Mouse (Mus musculus): ENCODE measurements around the gene Gemin5. TPM values are rescaled to one million over a fixed set of nuclear protein-coding genes. Genes with fewer than 3 reads are reported as not detected.

Gene Gemin5
- total and polyA plus RNA-seq, 3 experiments: 19.6 to 43.9 (median 26.3) TPM

GRCm38 (mm10) chr11:58072978-58073377, 95.4 kb downstream of the Gemin5 start:
- Histone ChIP-seq H3K9me3 (replicated peaks) (peaks cover 2% of the 10 kb centered on the region; the same call in 1 of the 2 replicates), H3K4me3 (ENCODE audit: low read depth, low read length) (no peak overlapping the region), H3K36me3 (replicated peaks) (no peaks in the 10 kb centered on the region), H3K4me1 (ENCODE audit: insufficient read depth, low read depth, low read length) (0 out of 2 replicates have a peak, but pooled peaks cover under 1% of the 10 kb centered on the region), H3K27me3 (ENCODE audit: insufficient read depth, low read length) (peaks cover 34% of the 10 kb centered on the region)
- no peak for ATAC-seq (ENCODE audit: extremely low read depth, insufficient number of reproducible peaks, low FRiP score, poor library complexity, severe bottlenecking)
- no peak for TF ChIP-seq GATA2 (IDR thresholded peaks at IDR 0.05; ENCODE audit: borderline replicate concordance, low read depth, low read length)
- no peak for TF ChIP-seq TAL1 (conservative IDR thresholded peaks at IDR 0.05; ENCODE audit: low read depth, low read length)
- no peak for TF ChIP-seq POLR2AphosphoS5 (IDR thresholded peaks at IDR 0.05; ENCODE audit: insufficient replicate concordance, low read depth, low read length)
- no peak for TF ChIP-seq CTCF (IDR thresholded peaks at IDR 0.05; ENCODE audit: low read depth, low read length)
- TF ChIP-seq GATA1 (IDR thresholded peaks at IDR 0.05; ENCODE audit: borderline replicate concordance, low read length): no peak
- DNase-seq (ENCODE audit: low spot score): no peak

Other genes starting within 250 kb of the Gemin5 start
- 184 and 189 TPM in 2 replicates for gene Larp1, start 159.5 kb downstream of the Gemin5 start, total RNA-seq (2014; fragmentation: Nextera tagmentation)
- 31.4 and 34.7 TPM in 2 replicates for gene Larp1, start 159.5 kb downstream of the Gemin5 start, total RNA-seq (2017)
- gene Larp1, start 159.5 kb downstream of the Gemin5 start, polyA plus RNA-seq (2012): 111 and 123 TPM in 2 replicates
- gene Gm12248, start 75.4 kb downstream of the Gemin5 start, total RNA-seq (2014; fragmentation: Nextera tagmentation): 0.90 and 2.5 TPM in 2 replicates
- gene Gm12248, start 75.4 kb downstream of the Gemin5 start, total RNA-seq (2017): 0.76 TPM in 1 of 2 replicates, not detected in the other
- gene Gm12248, start 75.4 kb downstream of the Gemin5 start, polyA plus RNA-seq (2012): 0.05 TPM in 1 of 2 replicates, not detected in the other
- 64.2 and 65.1 TPM in 2 replicates for gene Cnot8, start 64.4 kb downstream of the Gemin5 start, total RNA-seq (2014; fragmentation: Nextera tagmentation)
- 111 and 126 TPM in 2 replicates for gene Cnot8, start 64.4 kb downstream of the Gemin5 start, total RNA-seq (2017)
- gene Cnot8, start 64.4 kb downstream of the Gemin5 start, polyA plus RNA-seq (2012): 4.4 and 5.5 TPM in 2 replicates
- 67.5 and 82.1 TPM in 2 replicates for gene Mrpl22, start 3.1 kb upstream of the Gemin5 start, total RNA-seq (2014; fragmentation: Nextera tagmentation)
- 72.6 and 81.6 TPM in 2 replicates for gene Mrpl22, start 3.1 kb upstream of the Gemin5 start, total RNA-seq (2017)
- gene Mrpl22, start 3.1 kb upstream of the Gemin5 start, polyA plus RNA-seq (2012): 9.5 and 19.0 TPM in 2 replicates
- 10.3 and 11.1 TPM in 2 replicates for gene Igtp, start 31.0 kb upstream of the Gemin5 start, total RNA-seq (2014; fragmentation: Nextera tagmentation)
- 9.9 and 11.0 TPM in 2 replicates for gene Igtp, start 31.0 kb upstream of the Gemin5 start, total RNA-seq (2017)
- gene Igtp, start 31.0 kb upstream of the Gemin5 start, polyA plus RNA-seq (2012): 1.2 and 1.4 TPM in 2 replicates
- 6.7 and 7.1 TPM in 2 replicates for gene Irgm2, start 31.1 kb upstream of the Gemin5 start, total RNA-seq (2014; fragmentation: Nextera tagmentation)
- gene Irgm2, start 31.1 kb upstream of the Gemin5 start, total RNA-seq (2017): 6.0 and 6.3 TPM in 2 replicates
- gene Irgm2, start 31.1 kb upstream of the Gemin5 start, polyA plus RNA-seq (2012): 0.18 and 0.30 TPM in 2 replicates
- not detected in 2 replicates for gene 4930438A08Rik, start 106.3 kb upstream of the Gemin5 start, total RNA-seq (2014; fragmentation: Nextera tagmentation)
- gene 4930438A08Rik, start 106.3 kb upstream of the Gemin5 start, total RNA-seq (2017): 0.05 TPM in 1 of 2 replicates, not detected in the other
- gene 4930438A08Rik, start 106.3 kb upstream of the Gemin5 start, polyA plus RNA-seq (2012): not detected in 2 replicates
- 14.4 and 17.5 TPM in 2 replicates for gene Zfp692, start 138.5 kb upstream of the Gemin5 start, total RNA-seq (2014; fragmentation: Nextera tagmentation)
- gene Zfp692, start 138.5 kb upstream of the Gemin5 start, total RNA-seq (2017): 14.5 and 20.0 TPM in 2 replicates
- gene Zfp692, start 138.5 kb upstream of the Gemin5 start, polyA plus RNA-seq (2012): 15.5 and 16.6 TPM in 2 replicates
- 24.2 and 27.1 TPM in 2 replicates for gene Zfp672, start 161.8 kb upstream of the Gemin5 start, total RNA-seq (2014; fragmentation: Nextera tagmentation)
- 27.2 and 29.6 TPM in 2 replicates for gene Zfp672, start 161.8 kb upstream of the Gemin5 start, total RNA-seq (2017)
- gene Zfp672, start 161.8 kb upstream of the Gemin5 start, polyA plus RNA-seq (2012): 7.9 TPM in 2 replicates
- gene Sh3bp5l, start 162.2 kb upstream of the Gemin5 start, total RNA-seq (2014; fragmentation: Nextera tagmentation): 4.5 and 5.1 TPM in 2 replicates
- gene Sh3bp5l, start 162.2 kb upstream of the Gemin5 start, total RNA-seq (2017): 18.1 and 19.5 TPM in 2 replicates
- gene Sh3bp5l, start 162.2 kb upstream of the Gemin5 start, polyA plus RNA-seq (2012): 18.2 and 18.6 TPM in 2 replicates
- gene Lypd8, start 210.5 kb upstream of the Gemin5 start, total RNA-seq (2014; fragmentation: Nextera tagmentation): 0.68 and 1.2 TPM in 2 replicates
- 0.16 and 0.29 TPM in 2 replicates for gene Lypd8, start 210.5 kb upstream of the Gemin5 start, total RNA-seq (2017)
- 0.07 TPM in 1 of 2 replicates, not detected in the other for gene Lypd8, start 210.5 kb upstream of the Gemin5 start, polyA plus RNA-seq (2012)

All from G1E (cell line).